Mouse (Mus musculus): Measurements from ENCODE around the gene Gm20388. TPM values are rescaled to one million over a fixed set of nuclear protein-coding genes. Genes with fewer than 3 reads are reported as not detected.

The Gm20388 gene
- total and polyA plus RNA-seq, 2 experiments from 2014 or later = 51.3 TPM; not detected in 1

- H3K36me3 ChIP-seq (ENCODE audit: insufficient read depth) = no peaks in the 10 kb centered on the region
- 84% methylated on average over 9 of the region's 9 CpGs for WGBS
- no peak overlapping the region for H3K4me3 ChIP-seq (ENCODE audit: low read depth, low read length)
- TF ChIP-seq CTCF (IDR thresholded peaks at IDR 0.05; ENCODE audit: low read depth) = no peak
- no peak overlapping the region for H3K4me2 ChIP-seq (ENCODE audit: low read depth)
- no peak for DNase-seq
- H3K27ac ChIP-seq (ENCODE audit: low read depth, low read length) = no peak overlapping the region
- ATAC-seq = no peak
- no peaks in the 10 kb centered on the region for H3K27me3 ChIP-seq (ENCODE audit: insufficient read depth, low read length)
- 0 out of 2 replicates have a peak, but pooled peaks cover 3% of the 10 kb centered on the region for H3K4me1 ChIP-seq (ENCODE audit: insufficient read depth)
- H3K9me3 ChIP-seq (ENCODE audit: low read length) = no peaks in the 10 kb centered on the region
- no peak overlapping the region for H3K9ac ChIP-seq
These were observed 2674.3 kb downstream of the Gm20388 start for GRCm38 (mm10) chr8:122584981-122585380.

- Histone ChIP-seq H3K4me2 (ENCODE audit: low read depth) (no peak overlapping the region), H3K27ac (ENCODE audit: low read depth, low read length) (no peak overlapping the region), H3K27me3 (ENCODE audit: insufficient read depth, low read length) (no peaks in the 10 kb centered on the region), H3K9ac (no peak overlapping the region), H3K4me3 (ENCODE audit: low read depth, low read length) (no peak overlapping the region), H3K9me3 (ENCODE audit: low read length) (no peaks in the 10 kb centered on the region), H3K36me3 (ENCODE audit: insufficient read depth) (no peaks in the 10 kb centered on the region), H3K4me1 (ENCODE audit: insufficient read depth) (0 out of 2 replicates have a peak, but pooled peaks cover 3% of the 10 kb centered on the region)
- DNase-seq (no peak), ATAC-seq (no peak)
- TF ChIP-seq CTCF (IDR thresholded peaks at IDR 0.05; ENCODE audit: low read depth) = no peak
- WGBS = 77% methylated on average over 14 of the region's 14 CpGs
These were observed 2674.8 kb downstream of the Gm20388 start for GRCm38 (mm10) chr8:122585411-122585891.

- no peaks in the 10 kb centered on the region for H3K36me3 ChIP-seq (ENCODE audit: insufficient read depth)
- no peak for DNase-seq
- no peak for TF ChIP-seq CTCF (IDR thresholded peaks at IDR 0.05; ENCODE audit: low read depth)
- H3K9me3 ChIP-seq (ENCODE audit: low read length) = no peaks in the 10 kb centered on the region
- H3K9ac ChIP-seq = no peak overlapping the region
- no peak for ATAC-seq
- no peak overlapping the region for H3K27ac ChIP-seq (ENCODE audit: low read depth, low read length)
- H3K4me2 ChIP-seq (ENCODE audit: low read depth) = no peak overlapping the region
- no peaks in the 10 kb centered on the region for H3K27me3 ChIP-seq (ENCODE audit: insufficient read depth, low read length)
- H3K4me1 ChIP-seq (ENCODE audit: insufficient read depth) = 0 out of 2 replicates have a peak, but pooled peaks cover 3% of the 10 kb centered on the region
- H3K4me3 ChIP-seq (ENCODE audit: low read depth, low read length) = no peak overlapping the region
- WGBS = 24% methylated on average over 7 of the region's 7 CpGs
These were observed 2675.5 kb downstream of the Gm20388 start for GRCm38 (mm10) chr8:122586171-122586570.

- H3K27ac ChIP-seq (ENCODE audit: low read depth, low read length) = no peak overlapping the region
- no peaks in the 10 kb centered on the region for H3K27me3 ChIP-seq (ENCODE audit: insufficient read depth, low read length)
- DNase-seq (no peak), ATAC-seq (no peak)
- 82% methylated on average over 10 of the region's 10 CpGs for WGBS
- no peaks in the 10 kb centered on the region for H3K36me3 ChIP-seq (ENCODE audit: insufficient read depth)
- no peak overlapping the region for H3K4me3 ChIP-seq (ENCODE audit: low read depth, low read length)
- H3K9ac ChIP-seq = no peak overlapping the region
- 0 out of 2 replicates have a peak, but pooled peaks cover 3% of the 10 kb centered on the region for H3K4me1 ChIP-seq (ENCODE audit: insufficient read depth)
- H3K9me3 ChIP-seq (ENCODE audit: low read length) = no peaks in the 10 kb centered on the region
- no peak overlapping the region for H3K4me2 ChIP-seq (ENCODE audit: low read depth)
- no peak for TF ChIP-seq CTCF (IDR thresholded peaks at IDR 0.05; ENCODE audit: low read depth)
These were observed 2676.1 kb downstream of the Gm20388 start for GRCm38 (mm10) chr8:122586749-122587148.

GRCm38 (mm10) chr8:122593240-122593639, 2682.6 kb downstream of the Gm20388 start:
- ATAC-seq = no peak
- no peaks in the 10 kb centered on the region for H3K27me3 ChIP-seq (ENCODE audit: insufficient read depth, low read length)
- no peak overlapping the region for H3K4me2 ChIP-seq (ENCODE audit: low read depth)
- no peak overlapping the region for H3K9ac ChIP-seq
- no peak overlapping the region for H3K4me3 ChIP-seq (ENCODE audit: low read depth, low read length)
- no peak for DNase-seq
- WGBS = 80% methylated on average over 12 of the region's 12 CpGs
- H3K9me3 ChIP-seq (ENCODE audit: low read length) = no peaks in the 10 kb centered on the region
- H3K27ac ChIP-seq (ENCODE audit: low read depth, low read length) = peak overlapping the region; percentile 35; the same call in 1 of the 2 replicates
- TF ChIP-seq CTCF (IDR thresholded peaks at IDR 0.05; ENCODE audit: low read depth) = no peak
- H3K4me1 ChIP-seq (ENCODE audit: insufficient read depth) = no peaks in the 10 kb centered on the region
- H3K36me3 ChIP-seq (ENCODE audit: insufficient read depth) = no peaks in the 10 kb centered on the region

- ATAC-seq (peak; percentile 76; the same call in 1 of the 2 replicates), DNase-seq (peak; percentile 20)
- Histone ChIP-seq H3K4me1 (ENCODE audit: insufficient read depth) (no peaks in the 10 kb centered on the region), H3K9me3 (ENCODE audit: low read length) (no peaks in the 10 kb centered on the region), H3K36me3 (ENCODE audit: insufficient read depth) (no peaks in the 10 kb centered on the region), H3K27me3 (ENCODE audit: insufficient read depth, low read length) (no peaks in the 10 kb centered on the region), H3K27ac (ENCODE audit: low read depth, low read length) (peak overlapping the region; percentile 35), H3K4me2 (ENCODE audit: low read depth) (no peak overlapping the region), H3K4me3 (ENCODE audit: low read depth, low read length) (no peak overlapping the region), H3K9ac (no peak overlapping the region; the same call in 1 of the 2 replicates)
- WGBS = 85% methylated on average over 19 of the region's 19 CpGs
- TF ChIP-seq CTCF (IDR thresholded peaks at IDR 0.05; ENCODE audit: low read depth) = no peak
These were observed 2683.3 kb downstream of the Gm20388 start for GRCm38 (mm10) chr8:122593783-122594507.

- Histone ChIP-seq H3K9ac (no peak overlapping the region), H3K27me3 (ENCODE audit: insufficient read depth, low read length) (no peaks in the 10 kb centered on the region), H3K4me1 (ENCODE audit: insufficient read depth) (no peaks in the 10 kb centered on the region), H3K4me2 (ENCODE audit: low read depth) (no peak overlapping the region), H3K27ac (ENCODE audit: low read depth, low read length) (no peak overlapping the region), H3K36me3 (ENCODE audit: insufficient read depth) (no peaks in the 10 kb centered on the region), H3K4me3 (ENCODE audit: low read depth, low read length) (no peak overlapping the region), H3K9me3 (ENCODE audit: low read length) (no peaks in the 10 kb centered on the region)
- ATAC-seq (no peak), DNase-seq (no peak)
- no peak for TF ChIP-seq CTCF (IDR thresholded peaks at IDR 0.05; ENCODE audit: low read depth)
- WGBS = 56% methylated on average over 4 of the region's 4 CpGs
These were observed 2685.4 kb downstream of the Gm20388 start for GRCm38 (mm10) chr8:122596031-122596430.

Data from forebrain, postnatal 0 days (tissue).